Mouse (Mus musculus) gastrocnemius, adult 2 months (tissue): ENCODE measurements at regions not wholly inside any gene's neighbourhood (a gene's known extent, or its start where the extent isn't known, plus 50 kb on each side); places are given as distances from the start of the nearest gene placed in this dataset.
A peak's percentile ranks its signal among the peaks of the same experiment; 100 is the strongest.

Experiments used
- DNase-seq: peaks from one replicate; pipeline ENCODE4 v3.0.0; 2022
- H3K27ac ChIP-seq: fragments of 200-600 bp; 2 replicates; pipeline ENCODE4 v1.8.1; 2022; ENCODE audit warnings: mild to moderate bottlenecking
- H3K4me3 ChIP-seq: fragments of 200-600 bp; 2 replicates; pipeline ENCODE4 v1.8.1; 2022; ENCODE audit warnings: mild to moderate bottlenecking, moderate library complexity
- CTCF ChIP-seq: fragments of 200-600 bp; IDR thresholded peaks from 2 replicates; pipeline ENCODE4 v1.8.1; 2022; ENCODE audit warnings: antibody characterized with exemption, mild to moderate bottlenecking, moderate library complexity
- intact Hi-C: fragments of 180-260 bp; cut with DNase I; formaldehyde crosslinking; loops from one replicate; pipeline ENCODE4 v1.15.1; 2025

GRCm38 (mm10) chr7:130073890-130074819, 446.0 kb downstream of the Ate1 start:
- peak overlapping the region; percentile 33 for H3K4me3 ChIP-seq
- peak; percentile 19 for DNase-seq

GRCm38 (mm10) chr7:130082662-130083061, 437.5 kb downstream of the Ate1 start:
- TF ChIP-seq CTCF: no peak
- intact Hi-C loops: no loop called here
- H3K27ac ChIP-seq: no peak overlapping the region
- DNase-seq: no peak
- H3K4me3 ChIP-seq: no peak overlapping the region

More at GRCm38 (mm10) chr7:130073890-130074819, 446.0 kb downstream of the Ate1 start:
- H3K27ac ChIP-seq: no peak overlapping the region
- intact Hi-C loops: no loop called here
- no peak for TF ChIP-seq CTCF

GRCm38 (mm10) chr7:130085706-130086105, 434.5 kb downstream of the Ate1 start:
- no peak for DNase-seq
- H3K27ac ChIP-seq: no peak overlapping the region
- intact Hi-C loops: no loop called here
- no peak overlapping the region for H3K4me3 ChIP-seq
- TF ChIP-seq CTCF: no peak

- DNase-seq: no peak
- intact Hi-C loops: no loop called here
- Histone ChIP-seq H3K4me3 (no peak overlapping the region), H3K27ac (no peak overlapping the region)
- TF ChIP-seq CTCF: no peak
Observed at GRCm38 (mm10) chr7:130089896-130090610, 430.1 kb downstream of the Ate1 start.

- intact Hi-C loops: no loop called here
- no peak overlapping the region for H3K27ac ChIP-seq
- H3K4me3 ChIP-seq: no peak overlapping the region
- no peak for TF ChIP-seq CTCF
- DNase-seq: no peak
Observed at GRCm38 (mm10) chr7:130091942-130092341, 428.2 kb downstream of the Ate1 start.

- Histone ChIP-seq H3K4me3 (no peak overlapping the region), H3K27ac (no peak overlapping the region)
- DNase-seq: no peak
- intact Hi-C loops: no loop called here
- no peak for TF ChIP-seq CTCF
Observed at GRCm38 (mm10) chr7:130095141-130095540, 425.0 kb downstream of the Ate1 start.

GRCm38 (mm10) chr7:130098606-130099005, 421.6 kb downstream of the Ate1 start:
- DNase-seq: peak; percentile 36
- no peak for TF ChIP-seq CTCF
- intact Hi-C loops: no loop called here

GRCm38 (mm10) chr7:130102671-130103070, 417.5 kb downstream of the Ate1 start:
- intact Hi-C loops: no loop called here
- TF ChIP-seq CTCF: no peak
- Histone ChIP-seq H3K4me3 (no peak overlapping the region), H3K27ac (no peak overlapping the region)
- DNase-seq: no peak

More at GRCm38 (mm10) chr7:130098606-130099005, 421.6 kb downstream of the Ate1 start:
- Histone ChIP-seq H3K4me3 (no peak overlapping the region), H3K27ac (no peak overlapping the region)

GRCm38 (mm10) chr7:130106961-130107360, 413.2 kb downstream of the Ate1 start:
- H3K27ac ChIP-seq: no peak overlapping the region
- TF ChIP-seq CTCF: no peak
- DNase-seq: no peak
- intact Hi-C loops: no loop called here
- no peak overlapping the region for H3K4me3 ChIP-seq

GRCm38 (mm10) chr7:130108362-130108761, 411.8 kb downstream of the Ate1 start:
- Histone ChIP-seq H3K4me3 (no peak overlapping the region), H3K27ac (no peak overlapping the region)
- no peak for DNase-seq
- intact Hi-C loops: no loop called here
- no peak for TF ChIP-seq CTCF
